Mouse (Mus musculus): ENCODE measurements around the gene Dpf3. TPM values are rescaled to one million over a fixed set of nuclear protein-coding genes. Genes with fewer than 3 reads are reported as not detected.

Gene Dpf3
- polyA plus RNA-seq, 2 experiments = 3.0 to 4.9 TPM

DNA sequence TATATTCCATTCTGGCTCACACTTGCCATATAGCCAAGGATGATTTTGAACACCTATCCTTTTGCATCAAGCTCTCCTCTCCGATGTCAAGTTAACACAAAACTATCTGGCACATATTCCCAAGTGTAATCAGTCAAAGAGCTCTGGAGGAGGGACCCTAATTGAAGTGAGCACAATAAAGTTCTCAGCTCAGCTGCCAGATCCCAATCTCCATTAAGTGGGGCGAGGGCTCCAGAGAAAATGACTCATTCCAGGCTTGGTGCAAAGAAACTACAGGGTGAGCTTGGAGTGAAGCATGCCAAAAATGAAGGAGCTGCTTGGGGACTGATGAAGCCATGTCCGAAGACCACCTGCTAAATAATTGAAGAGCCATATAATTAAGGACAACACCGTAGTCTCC, 26.7 kb upstream of the Dpf3 start:
- no peaks in the 10 kb centered on the region for H3K9me3 ChIP-seq (ENCODE audit: control insufficient read depth, low read length)
- H3K4me3 ChIP-seq (replicated peaks; ENCODE audit: low read length) = no peak overlapping the region
- H3K27me3 ChIP-seq (ENCODE audit: control insufficient read depth, insufficient read depth, low read length) = no peaks in the 10 kb centered on the region
- no peak overlapping the region for H3K9ac ChIP-seq (ENCODE audit: low read depth, low read length, severe bottlenecking)
- WGBS = 46% methylated on average over 4 of the region's 4 CpGs
- H3K27ac ChIP-seq (replicated peaks; ENCODE audit: low read depth, low read length) = no peak overlapping the region
- peaks cover 11% of the 10 kb centered on the region for H3K4me1 ChIP-seq (ENCODE audit: control insufficient read depth, insufficient read depth, low read length)
- ATAC-seq (ENCODE audit: low FRiP score, low read depth) = 0 out of 2 replicates have a peak, but pooled peaks have one; percentile 17
- no peak for TF ChIP-seq POLR2A (IDR thresholded peaks at IDR 0.05; ENCODE audit: borderline replicate concordance, extremely low read depth, insufficient read depth, insufficient read length)
- no peak for DNase-seq (ENCODE audit: low spot score)
- H3K4me2 ChIP-seq (replicated peaks; ENCODE audit: low read depth, low read length, severe bottlenecking) = no peak overlapping the region
- no peaks in the 10 kb centered on the region for H3K36me3 ChIP-seq (ENCODE audit: control insufficient read depth, insufficient read depth, low read length)

DNA sequence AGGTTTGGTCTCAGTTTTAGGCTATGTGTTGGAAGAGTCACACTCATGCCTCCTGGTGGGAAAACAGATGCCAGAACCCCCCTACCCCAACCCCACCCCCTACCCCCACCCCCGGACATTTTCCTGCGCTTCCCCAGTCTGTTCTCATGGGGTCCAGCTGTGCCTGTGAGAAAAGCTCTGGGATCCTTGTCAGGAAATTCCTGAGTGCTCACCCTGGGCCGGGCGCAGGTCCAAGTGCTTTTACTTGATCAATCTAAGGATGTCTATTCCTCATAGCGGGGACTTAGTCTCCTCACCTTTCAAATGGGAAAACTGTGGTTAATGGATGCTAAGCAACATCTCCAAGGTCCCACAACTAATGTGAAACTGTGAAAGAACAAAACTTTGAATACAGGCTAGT, 25.7 kb upstream of the Dpf3 start:
- H3K4me2 ChIP-seq (replicated peaks; ENCODE audit: low read depth, low read length, severe bottlenecking) = no peak overlapping the region
- peak; percentile 43 for ATAC-seq (ENCODE audit: low FRiP score, low read depth)

DNA sequence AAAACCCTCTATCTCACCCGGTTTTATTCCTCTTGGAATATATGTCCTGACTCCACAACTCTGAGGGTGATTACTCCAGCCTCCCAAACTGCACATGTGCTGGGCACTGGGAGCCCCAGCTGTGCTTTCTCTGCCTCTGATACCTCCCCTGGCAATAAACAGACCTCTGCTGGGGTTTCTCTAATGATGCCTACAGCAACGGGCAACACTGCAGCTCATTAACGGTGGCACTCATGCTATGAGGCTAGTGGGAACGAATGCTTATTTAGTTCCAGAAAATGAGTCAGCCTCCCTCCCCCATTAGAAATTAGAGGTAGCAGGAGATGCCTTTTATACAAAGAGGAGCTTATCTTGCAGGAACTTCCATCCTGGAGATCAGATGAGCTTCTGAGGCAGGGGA, 25.3 kb upstream of the Dpf3 start:
- Histone ChIP-seq H3K9ac (ENCODE audit: low read depth, low read length, severe bottlenecking) (no peak overlapping the region), H3K4me3 (replicated peaks; ENCODE audit: low read length) (no peak overlapping the region), H3K4me2 (replicated peaks; ENCODE audit: low read depth, low read length, severe bottlenecking) (no peak overlapping the region), H3K27me3 (ENCODE audit: control insufficient read depth, insufficient read depth, low read length) (no peaks in the 10 kb centered on the region), H3K36me3 (ENCODE audit: control insufficient read depth, insufficient read depth, low read length) (no peaks in the 10 kb centered on the region), H3K4me1 (ENCODE audit: control insufficient read depth, insufficient read depth, low read length) (peaks cover 11% of the 10 kb centered on the region), H3K27ac (replicated peaks; ENCODE audit: low read depth, low read length) (no peak overlapping the region), H3K9me3 (ENCODE audit: control insufficient read depth, low read length) (no peaks in the 10 kb centered on the region)
- DNase-seq (ENCODE audit: low spot score) (no peak), ATAC-seq (ENCODE audit: low FRiP score, low read depth) (no peak)
- 6% methylated on average over 4 of the region's 4 CpGs for WGBS
- TF ChIP-seq POLR2A (IDR thresholded peaks at IDR 0.05; ENCODE audit: borderline replicate concordance, extremely low read depth, insufficient read depth, insufficient read length) = no peak

More for the DNA sequence above, 25.7 kb upstream of the Dpf3 start:
- Histone ChIP-seq H3K36me3 (ENCODE audit: control insufficient read depth, insufficient read depth, low read length) (no peaks in the 10 kb centered on the region), H3K27me3 (ENCODE audit: control insufficient read depth, insufficient read depth, low read length) (no peaks in the 10 kb centered on the region), H3K9me3 (ENCODE audit: control insufficient read depth, low read length) (no peaks in the 10 kb centered on the region), H3K4me1 (ENCODE audit: control insufficient read depth, insufficient read depth, low read length) (peaks cover 11% of the 10 kb centered on the region), H3K9ac (ENCODE audit: low read depth, low read length, severe bottlenecking) (no peak overlapping the region), H3K27ac (replicated peaks; ENCODE audit: low read depth, low read length) (no peak overlapping the region), H3K4me3 (replicated peaks; ENCODE audit: low read length) (no peak overlapping the region)
- no peak for TF ChIP-seq POLR2A (IDR thresholded peaks at IDR 0.05; ENCODE audit: borderline replicate concordance, extremely low read depth, insufficient read depth, insufficient read length)
- WGBS = 14% methylated on average over 5 of the region's 5 CpGs
- peak; percentile 53 for DNase-seq (ENCODE audit: low spot score)

DNA sequence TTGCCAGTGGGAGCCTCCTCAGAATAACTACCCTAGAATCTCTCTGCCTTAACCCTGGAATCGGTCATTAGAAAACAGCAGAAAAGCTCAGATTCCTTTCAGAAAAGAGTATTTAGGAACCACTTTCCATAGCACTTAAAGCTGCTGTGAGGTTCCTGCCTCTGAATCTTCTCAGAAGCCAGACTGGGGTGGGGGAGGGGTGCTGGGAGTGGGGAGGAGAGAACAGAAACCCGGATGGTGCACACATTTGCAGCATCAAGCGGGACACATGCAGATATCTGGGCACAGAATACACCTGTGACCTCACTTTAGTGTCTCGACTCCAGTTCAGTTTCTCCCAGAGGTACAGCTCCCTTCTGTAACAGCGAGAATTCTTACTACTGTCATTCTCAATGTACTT, 23.1 kb upstream of the Dpf3 start:
- ATAC-seq (ENCODE audit: low FRiP score, low read depth) (no peak), DNase-seq (ENCODE audit: low spot score) (no peak)
- H3K4me3 ChIP-seq (replicated peaks; ENCODE audit: low read length) = no peak overlapping the region
- 75% methylated on average over 5 of the region's 5 CpGs for WGBS
- H3K9ac ChIP-seq (ENCODE audit: low read depth, low read length, severe bottlenecking) = no peak overlapping the region
- no peak overlapping the region for H3K4me2 ChIP-seq (replicated peaks; ENCODE audit: low read depth, low read length, severe bottlenecking)
- H3K4me1 ChIP-seq (ENCODE audit: control insufficient read depth, insufficient read depth, low read length) = peaks cover 11% of the 10 kb centered on the region
- no peaks in the 10 kb centered on the region for H3K27me3 ChIP-seq (ENCODE audit: control insufficient read depth, insufficient read depth, low read length)
- no peak for TF ChIP-seq POLR2A (IDR thresholded peaks at IDR 0.05; ENCODE audit: borderline replicate concordance, extremely low read depth, insufficient read depth, insufficient read length)
- no peaks in the 10 kb centered on the region for H3K36me3 ChIP-seq (ENCODE audit: control insufficient read depth, insufficient read depth, low read length)
- H3K9me3 ChIP-seq (ENCODE audit: control insufficient read depth, low read length) = no peaks in the 10 kb centered on the region
- H3K27ac ChIP-seq (replicated peaks; ENCODE audit: low read depth, low read length) = no peak overlapping the region

DNA sequence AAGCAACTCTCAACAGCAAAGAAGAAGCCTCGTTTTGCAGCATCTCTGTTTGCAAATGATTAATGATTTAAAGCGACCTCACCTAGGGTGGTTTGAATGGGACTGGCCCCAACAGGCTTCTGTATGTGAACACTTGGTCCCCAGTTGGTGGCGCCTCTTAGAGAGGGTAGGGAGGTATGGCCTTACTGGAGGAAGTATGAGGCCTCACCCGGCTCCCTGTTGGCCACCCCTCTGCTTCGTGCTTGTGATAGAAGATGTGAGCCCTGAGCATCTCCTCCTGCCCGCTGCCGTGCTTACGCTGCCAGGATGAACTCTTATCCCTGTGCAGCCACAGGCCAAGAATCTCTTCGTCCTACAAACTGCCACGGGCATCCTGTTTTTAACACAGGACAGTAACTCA, 19.0 kb upstream of the Dpf3 start:
- H3K4me3 ChIP-seq (replicated peaks; ENCODE audit: low read length) = no peak overlapping the region
- no peak for ATAC-seq (ENCODE audit: low FRiP score, low read depth)
- H3K27ac ChIP-seq (replicated peaks; ENCODE audit: low read depth, low read length) = no peak overlapping the region

DNA sequence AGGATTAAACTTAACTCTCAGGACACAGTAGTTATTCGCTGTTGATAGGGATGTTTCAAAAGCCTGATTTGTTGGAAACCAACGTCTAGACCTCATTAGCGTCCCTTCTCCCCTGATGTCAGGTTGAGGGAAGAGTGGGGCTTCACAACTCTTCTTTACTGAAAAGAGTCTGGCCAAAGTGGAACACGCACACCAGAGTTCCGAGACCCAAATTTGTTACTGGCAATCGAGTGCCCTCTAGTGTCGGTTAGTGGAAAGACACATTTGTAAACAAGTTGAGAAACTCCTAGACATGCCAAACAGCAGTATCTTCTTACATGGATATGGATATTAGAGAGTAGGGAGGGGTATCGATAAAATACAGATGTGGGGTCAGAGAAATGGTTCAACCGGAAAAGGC, 14.7 kb upstream of the Dpf3 start:
- DNase-seq (ENCODE audit: low spot score) (peak; percentile 74), ATAC-seq (ENCODE audit: low FRiP score, low read depth) (peak; percentile 63; the same call in 1 of the 2 replicates)
- no peak for TF ChIP-seq POLR2A (IDR thresholded peaks at IDR 0.05; ENCODE audit: borderline replicate concordance, extremely low read depth, insufficient read depth, insufficient read length)
- Histone ChIP-seq H3K27me3 (ENCODE audit: control insufficient read depth, insufficient read depth, low read length) (no peaks in the 10 kb centered on the region), H3K36me3 (ENCODE audit: control insufficient read depth, insufficient read depth, low read length) (no peaks in the 10 kb centered on the region), H3K9me3 (ENCODE audit: control insufficient read depth, low read length) (no peaks in the 10 kb centered on the region), H3K4me1 (ENCODE audit: control insufficient read depth, insufficient read depth, low read length) (no peaks in the 10 kb centered on the region), H3K27ac (replicated peaks; ENCODE audit: low read depth, low read length) (no peak overlapping the region), H3K4me3 (replicated peaks; ENCODE audit: low read length) (no peak overlapping the region), H3K4me2 (replicated peaks; ENCODE audit: low read depth, low read length, severe bottlenecking) (no peak overlapping the region), H3K9ac (ENCODE audit: low read depth, low read length, severe bottlenecking) (no peak overlapping the region)
- WGBS = 4% methylated on average over 9 of the region's 9 CpGs

More for the DNA sequence above, 19.0 kb upstream of the Dpf3 start:
- Histone ChIP-seq H3K4me2 (replicated peaks; ENCODE audit: low read depth, low read length, severe bottlenecking) (no peak overlapping the region), H3K4me1 (ENCODE audit: control insufficient read depth, insufficient read depth, low read length) (no peaks in the 10 kb centered on the region), H3K27me3 (ENCODE audit: control insufficient read depth, insufficient read depth, low read length) (no peaks in the 10 kb centered on the region), H3K9ac (ENCODE audit: low read depth, low read length, severe bottlenecking) (no peak overlapping the region), H3K36me3 (ENCODE audit: control insufficient read depth, insufficient read depth, low read length) (no peaks in the 10 kb centered on the region), H3K9me3 (ENCODE audit: control insufficient read depth, low read length) (no peaks in the 10 kb centered on the region)
- DNase-seq (ENCODE audit: low spot score) = no peak
- 79% methylated on average over 10 of the region's 10 CpGs for WGBS
- TF ChIP-seq POLR2A (IDR thresholded peaks at IDR 0.05; ENCODE audit: borderline replicate concordance, extremely low read depth, insufficient read depth, insufficient read length) = no peak

Measured in limb, embryonic 14.5 days (tissue).